Mouse (Mus musculus) ES-E14 (cell line): ENCODE measurements at regions not wholly inside any gene's neighbourhood (a gene's known extent, or its start where the extent isn't known, plus 50 kb on each side); places are given as distances from the start of the nearest gene placed in this dataset.

Experiments
- DNase-seq: peaks from one replicate; pipeline ENCODE4 v3.0.0-alpha.2; 2013; ENCODE audit warnings: low read depth, low spot score
- H3K27ac ChIP-seq: 2 replicates; pipeline ENCODE4 v1.5.1; 2012; ENCODE audit warnings: low read depth, mild to moderate bottlenecking, low read length, moderate library complexity, mixed read lengths; ENCODE audit not compliant: poor library complexity, insufficient read depth, severe bottlenecking
- H3K36me3 ChIP-seq: 2 replicates; pipeline ENCODE4 v1.6.1; 2012; ENCODE audit warnings: mild to moderate bottlenecking, low read length, moderate library complexity, mixed read lengths; ENCODE audit not compliant: control insufficient read depth, poor library complexity, insufficient read depth, severe bottlenecking
- H3K4me1 ChIP-seq, 2 experiments: fragments of 150-350 bp in 1 of 2; sonication (generic) in 1 of 2; 2 replicates each; pipeline ENCODE4 v1.6.1; 2012; ENCODE audit warnings: low read length in 2 of 2, mild to moderate bottlenecking in 1 of 2, mixed read lengths in 1 of 2; ENCODE audit not compliant: control insufficient read depth in 2 of 2, insufficient read depth in 2 of 2, poor library complexity in 1 of 2
- H3K4me3 ChIP-seq, 2 experiments: fragments of 150-350 bp in 1 of 2; sonication (generic) in 1 of 2; 2 replicates each; pipeline ENCODE4 v1.5.1; 2012; ENCODE audit warnings: low read length in 2 of 2, low read depth in 1 of 2, mild to moderate bottlenecking in 1 of 2, mixed read lengths in 1 of 2; ENCODE audit not compliant: insufficient read depth in 1 of 2, poor library complexity in 1 of 2, severe bottlenecking in 1 of 2
- H3K9ac ChIP-seq: 2 replicates; pipeline ENCODE4 v1.6.1; 2012; ENCODE audit warnings: low read depth, mild to moderate bottlenecking, low read length, mixed read lengths; ENCODE audit not compliant: poor library complexity, insufficient read depth, severe bottlenecking
- H3K9me3 ChIP-seq: fragments of 150-350 bp; sonication (generic); 2 replicates; pipeline ENCODE4 v1.6.1; 2012; ENCODE audit warnings: low read depth, mild to moderate bottlenecking, low read length; ENCODE audit not compliant: control insufficient read depth, insufficient read depth
- CHD2 ChIP-seq: IDR thresholded peaks from 2 replicates; pipeline ENCODE4 v1.6.1; 2014; ENCODE audit warnings: mild to moderate bottlenecking, low read depth, low read length, inconsistent platforms
- HCFC1 ChIP-seq: IDR thresholded peaks from 2 replicates; pipeline ENCODE4 v1.6.1; 2012; ENCODE audit warnings: low read length, inconsistent platforms, borderline replicate concordance; ENCODE audit not compliant: insufficient read depth
- MAFK ChIP-seq: IDR thresholded peaks from 2 replicates; pipeline ENCODE4 v1.6.1; 2014; ENCODE audit warnings: mild to moderate bottlenecking, low read depth, low read length, inconsistent platforms; ENCODE audit not compliant: insufficient read depth
- ZC3H11A ChIP-seq: IDR thresholded peaks from 2 replicates; pipeline ENCODE4 v1.6.1; 2012; ENCODE audit warnings: low read depth, mild to moderate bottlenecking, inconsistent platforms, low read length, borderline replicate concordance
- ZNF384 ChIP-seq: IDR thresholded peaks from 2 replicates; pipeline ENCODE4 v1.6.1; 2012; ENCODE audit warnings: low read depth, low read length, inconsistent platforms
- in situ Hi-C, 2 experiments: fragments of 600-800 bp; cut with MboI; formaldehyde crosslinking; loops; one replicate each; pipeline ENCODE4 v1.15.1; 2025; ENCODE audit warnings: low sequenced_read_pairs in 2 of 2, inconsistent platforms in 1 of 2; ENCODE audit not compliant: unreplicated experiment in 2 of 2

DNA sequence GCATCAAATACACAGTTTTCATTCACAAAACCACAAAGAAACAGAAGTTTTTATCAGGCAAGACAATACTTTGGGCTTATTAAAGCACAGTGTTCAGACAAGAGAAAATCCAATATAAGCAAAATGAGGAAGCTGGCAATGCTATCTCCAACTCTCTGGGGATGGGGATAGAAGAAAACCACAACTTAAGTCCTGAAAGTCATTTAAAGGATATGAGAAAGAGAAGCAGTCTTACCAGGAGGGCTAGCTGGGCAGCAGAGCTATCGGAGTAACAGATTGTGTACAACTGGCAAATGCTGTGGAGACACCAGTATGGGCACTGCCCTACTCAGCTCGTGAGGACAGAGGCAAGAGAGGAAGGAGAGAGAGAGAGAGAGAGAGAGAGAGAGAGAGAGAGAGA lies 262.9 kb upstream of the Rarb start:
- no peak for DNase-seq
- no peak overlapping the region for H3K27ac ChIP-seq
- no peaks in the 10 kb centered on the region for H3K4me1 ChIP-seq
- TF ChIP-seq HCFC1, result no peak
- no peak for TF ChIP-seq MAFK
- TF ChIP-seq ZNF384, result no peak
- TF ChIP-seq ZC3H11A, result no peak
- no peak for TF ChIP-seq CHD2
- no peaks in the 10 kb centered on the region for H3K36me3 ChIP-seq
- no peak overlapping the region for H3K9ac ChIP-seq
- in situ Hi-C loops, result no loop called here
- H3K4me3 ChIP-seq, result no peak overlapping the region
- no peaks in the 10 kb centered on the region for H3K9me3 ChIP-seq

DNA sequence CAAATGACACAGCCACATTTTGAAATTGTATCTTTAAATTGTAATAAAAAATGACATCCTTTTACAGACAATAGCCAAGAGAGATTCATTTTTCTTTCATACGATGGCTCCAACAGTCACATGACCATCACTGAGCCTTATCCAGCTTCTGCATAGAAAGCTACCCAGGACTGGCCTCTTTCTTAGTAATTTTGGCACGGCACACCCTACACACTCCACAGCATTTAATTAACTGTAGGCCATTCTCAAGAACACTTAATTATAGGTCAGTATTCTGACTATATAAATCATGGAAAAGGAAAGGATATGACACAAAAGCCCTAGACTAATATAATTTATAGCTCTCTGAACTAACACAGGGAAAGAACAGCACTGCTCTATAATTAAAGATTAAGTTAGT lies 260.6 kb upstream of the Rarb start:
- no peaks in the 10 kb centered on the region for H3K36me3 ChIP-seq
- no peak overlapping the region for H3K9ac ChIP-seq
- H3K27ac ChIP-seq, result no peak overlapping the region
- H3K4me3 ChIP-seq, result no peak overlapping the region
- no peaks in the 10 kb centered on the region for H3K4me1 ChIP-seq
- no peak for DNase-seq
- in situ Hi-C loops, result no loop called here
- TF ChIP-seq HCFC1, result no peak
- TF ChIP-seq MAFK, result no peak
- no peak for TF ChIP-seq ZNF384
- no peak for TF ChIP-seq CHD2
- no peak for TF ChIP-seq ZC3H11A
- no peaks in the 10 kb centered on the region for H3K9me3 ChIP-seq

GRCm38 (mm10) chr14:17061358-17061757 lies 242.4 kb upstream of the Rarb start:
- Histone ChIP-seq H3K27ac (no peak overlapping the region), H3K4me1 (no peaks in the 10 kb centered on the region), H3K9me3 (no peaks in the 10 kb centered on the region), H3K9ac (no peak overlapping the region), H3K4me3 (no peak overlapping the region), H3K36me3 (no peaks in the 10 kb centered on the region)
- no peak for DNase-seq
- in situ Hi-C loops, result no loop called here
- no peak for TF ChIP-seq ZC3H11A
- no peak for TF ChIP-seq ZNF384
- TF ChIP-seq CHD2, result no peak
- TF ChIP-seq MAFK, result no peak
- TF ChIP-seq HCFC1, result no peak

DNA sequence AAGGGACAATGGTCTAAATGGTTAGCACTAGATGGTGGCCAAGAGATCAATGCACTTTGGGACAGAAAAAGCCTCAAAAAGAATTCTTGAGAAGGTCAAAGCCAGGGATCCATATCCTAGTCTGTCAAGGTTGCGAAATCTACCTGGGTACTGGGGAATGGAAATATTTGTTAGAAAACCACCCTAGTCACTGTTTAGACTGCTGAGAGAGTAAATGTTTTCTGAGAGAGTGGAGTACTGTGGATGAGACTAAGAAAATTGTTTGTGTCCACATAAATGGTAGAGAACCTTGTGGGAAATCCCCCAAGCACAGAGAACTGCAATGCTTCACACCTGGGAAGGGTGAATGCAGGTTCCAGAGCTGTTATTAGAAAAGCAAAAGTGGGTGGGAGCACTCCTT lies 239.5 kb upstream of the Rarb start:
- Histone ChIP-seq H3K4me3 (no peak overlapping the region), H3K4me1 (no peaks in the 10 kb centered on the region), H3K9ac (no peak overlapping the region), H3K36me3 (no peaks in the 10 kb centered on the region), H3K9me3 (no peaks in the 10 kb centered on the region), H3K27ac (no peak overlapping the region)
- no peak for DNase-seq
- no peak for TF ChIP-seq HCFC1
- no peak for TF ChIP-seq MAFK
- TF ChIP-seq ZC3H11A, result no peak
- in situ Hi-C loops, result no loop called here

DNA sequence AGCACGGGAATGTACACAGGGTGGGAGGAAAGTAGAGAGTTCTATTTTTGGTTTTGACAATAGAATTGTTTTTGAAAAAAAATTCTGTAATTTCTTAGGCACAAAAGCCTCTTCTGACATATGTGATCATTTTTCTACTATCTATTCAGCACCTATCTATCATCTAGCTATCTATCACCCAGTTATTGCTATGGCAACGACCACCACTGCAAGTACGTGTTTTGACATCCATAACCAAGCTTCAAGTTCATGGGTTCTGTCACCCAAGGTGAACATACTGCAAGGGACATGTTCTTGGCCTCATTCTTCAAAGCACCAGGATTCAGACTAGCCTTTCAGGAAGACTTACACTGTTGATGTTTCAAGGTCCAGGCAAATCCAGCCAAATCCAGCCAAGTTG lies 238.4 kb upstream of the Rarb start:
- Histone ChIP-seq H3K9me3 (no peaks in the 10 kb centered on the region), H3K27ac (no peak overlapping the region), H3K4me3 (no peak overlapping the region), H3K4me1 (no peaks in the 10 kb centered on the region), H3K36me3 (no peaks in the 10 kb centered on the region), H3K9ac (no peak overlapping the region)
- TF ChIP-seq MAFK, result no peak
- TF ChIP-seq CHD2, result no peak
- no peak for TF ChIP-seq ZC3H11A
- no peak for TF ChIP-seq HCFC1
- TF ChIP-seq ZNF384, result no peak
- DNase-seq, result no peak
- in situ Hi-C loops, result no loop called here
